Mouse (Mus musculus) cerebellum, postnatal 25 days (tissue): ENCODE results near the gene Fam107b.

Experiments used
- DNase-seq, 2 experiments: peaks; one replicate each; pipeline ENCODE4 v3.0.0; 2021; ENCODE audit warnings: mixed read lengths in 2 of 2

Fam107b gene

DNA sequence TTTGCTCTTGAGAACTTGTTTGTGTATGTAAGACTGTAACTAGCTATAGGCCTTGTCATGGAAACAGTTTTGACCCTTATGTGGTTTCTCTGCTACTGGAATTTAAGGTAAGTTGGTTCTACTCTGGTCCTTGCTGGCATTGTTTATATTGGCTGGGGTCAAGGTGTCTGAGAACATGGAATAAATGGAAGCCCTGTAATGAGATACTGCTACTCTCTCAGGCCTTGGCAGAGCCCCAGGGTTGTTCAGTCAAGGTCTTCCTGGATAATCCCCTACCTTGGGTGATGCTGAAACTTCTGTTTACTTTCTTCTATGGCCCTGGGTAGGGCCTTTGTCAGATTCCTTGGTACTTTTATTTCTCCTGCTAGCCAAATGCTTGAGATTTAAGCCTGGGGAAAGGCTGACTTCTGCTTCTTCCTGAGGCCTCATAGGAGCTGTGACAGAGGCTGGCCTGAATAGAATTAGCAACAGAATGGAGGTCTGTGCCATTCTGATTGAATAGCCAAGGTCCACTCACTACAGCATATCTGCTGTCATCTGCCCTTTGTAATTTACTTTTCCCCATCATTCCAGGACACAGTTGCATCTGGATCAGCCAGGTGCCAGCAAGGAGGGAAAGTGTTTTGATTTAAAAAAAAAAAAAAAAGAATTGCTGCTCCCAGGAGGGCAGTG lies 217.6 kb downstream of the Fam107b start:
- DNase-seq: no peak

DNA sequence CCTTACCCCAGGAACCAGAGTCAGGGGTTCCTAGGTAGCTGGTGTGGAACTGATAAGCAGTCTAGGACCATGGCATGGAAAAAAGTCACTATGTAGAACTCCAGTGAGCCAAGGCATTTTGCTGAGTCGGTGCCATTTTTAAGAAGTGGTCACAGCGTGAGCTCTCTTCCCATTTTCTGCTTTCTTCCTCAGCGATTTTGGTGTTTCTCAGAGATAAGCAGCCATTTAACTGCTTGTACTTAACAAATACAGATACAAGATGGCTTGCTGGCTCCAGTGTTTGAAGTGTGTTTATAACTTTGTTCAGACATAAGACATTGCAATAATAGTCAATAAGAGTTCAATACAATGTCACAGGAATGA lies 218.1 kb downstream of the Fam107b start:
- DNase-seq: no peak

DNA sequence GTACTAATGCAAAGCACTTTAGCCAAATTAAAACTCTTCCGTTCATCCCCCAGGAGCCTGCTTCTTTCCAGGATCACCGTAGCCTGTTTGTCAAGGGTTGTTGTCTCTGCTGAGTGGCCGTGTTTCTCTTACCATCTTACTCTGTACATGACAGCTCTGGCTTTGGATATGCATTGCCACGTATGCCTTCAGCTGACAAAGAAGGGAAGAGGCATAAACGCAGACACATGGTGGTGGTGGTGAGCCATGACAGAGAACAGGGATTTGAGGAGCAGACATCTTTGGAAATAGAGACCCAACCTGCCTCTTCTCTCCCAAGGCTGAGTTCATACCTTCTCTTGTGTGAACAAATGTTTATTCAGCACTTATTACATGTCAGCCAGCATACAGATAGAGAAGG lies 226.3 kb downstream of the Fam107b start:
- DNase-seq: no peak

GRCm38 (mm10) chr2:3799767-3800554 lies 229.7 kb downstream of the Fam107b start:
- peak; percentile 55 to 70 for DNase-seq

DNA sequence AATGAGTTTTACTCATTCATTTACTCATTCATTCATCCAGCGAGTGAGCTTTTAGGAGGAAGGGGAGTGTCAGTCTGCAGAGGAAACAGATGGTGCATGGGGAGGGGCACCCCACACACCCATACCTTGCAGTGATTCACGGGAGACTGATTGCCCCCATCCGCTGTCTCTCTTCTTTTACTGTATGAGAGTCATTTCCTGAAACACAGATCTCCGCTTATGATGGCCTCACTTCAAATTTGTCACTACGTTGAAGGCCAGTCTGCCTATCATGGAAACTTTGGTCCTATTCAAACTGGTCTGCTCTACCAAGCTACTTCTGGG lies 230.2 kb downstream of the Fam107b start:
- DNase-seq: no peak

GRCm38 (mm10) chr2:3805742-3806141 lies 235.5 kb downstream of the Fam107b start:
- no peak for DNase-seq

- DNase-seq: no peak
These were observed 240.0 kb downstream of the Fam107b start for GRCm38 (mm10) chr2:3810321-3810720.

DNA sequence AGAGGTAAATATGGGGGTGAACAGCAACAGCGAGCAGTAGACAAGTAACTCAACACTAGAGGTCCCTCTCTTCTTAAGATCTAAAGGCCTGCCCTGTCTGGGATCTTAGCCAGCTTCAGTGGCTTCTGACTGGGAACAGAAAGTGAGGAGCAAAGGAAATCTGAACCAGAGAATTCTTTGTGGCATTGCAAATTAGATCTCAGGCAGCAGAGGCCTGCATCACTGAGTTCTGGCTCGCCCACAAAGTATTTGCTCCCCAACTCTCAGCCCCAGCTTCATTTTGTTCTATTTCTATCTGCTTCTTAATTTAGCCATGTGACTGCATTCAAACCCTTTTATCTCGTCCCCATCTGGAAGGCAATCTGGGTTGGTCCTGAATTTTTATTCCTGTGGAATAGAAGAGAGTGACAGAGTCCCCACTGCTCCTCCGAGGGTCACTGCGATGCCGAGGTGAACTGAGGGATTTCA lies 245.9 kb downstream of the Fam107b start:
- peak; percentile 60 to 78 for DNase-seq

GRCm38 (mm10) chr2:3817626-3818025 lies 247.3 kb downstream of the Fam107b start:
- peak; percentile 11 to 12 for DNase-seq

DNA sequence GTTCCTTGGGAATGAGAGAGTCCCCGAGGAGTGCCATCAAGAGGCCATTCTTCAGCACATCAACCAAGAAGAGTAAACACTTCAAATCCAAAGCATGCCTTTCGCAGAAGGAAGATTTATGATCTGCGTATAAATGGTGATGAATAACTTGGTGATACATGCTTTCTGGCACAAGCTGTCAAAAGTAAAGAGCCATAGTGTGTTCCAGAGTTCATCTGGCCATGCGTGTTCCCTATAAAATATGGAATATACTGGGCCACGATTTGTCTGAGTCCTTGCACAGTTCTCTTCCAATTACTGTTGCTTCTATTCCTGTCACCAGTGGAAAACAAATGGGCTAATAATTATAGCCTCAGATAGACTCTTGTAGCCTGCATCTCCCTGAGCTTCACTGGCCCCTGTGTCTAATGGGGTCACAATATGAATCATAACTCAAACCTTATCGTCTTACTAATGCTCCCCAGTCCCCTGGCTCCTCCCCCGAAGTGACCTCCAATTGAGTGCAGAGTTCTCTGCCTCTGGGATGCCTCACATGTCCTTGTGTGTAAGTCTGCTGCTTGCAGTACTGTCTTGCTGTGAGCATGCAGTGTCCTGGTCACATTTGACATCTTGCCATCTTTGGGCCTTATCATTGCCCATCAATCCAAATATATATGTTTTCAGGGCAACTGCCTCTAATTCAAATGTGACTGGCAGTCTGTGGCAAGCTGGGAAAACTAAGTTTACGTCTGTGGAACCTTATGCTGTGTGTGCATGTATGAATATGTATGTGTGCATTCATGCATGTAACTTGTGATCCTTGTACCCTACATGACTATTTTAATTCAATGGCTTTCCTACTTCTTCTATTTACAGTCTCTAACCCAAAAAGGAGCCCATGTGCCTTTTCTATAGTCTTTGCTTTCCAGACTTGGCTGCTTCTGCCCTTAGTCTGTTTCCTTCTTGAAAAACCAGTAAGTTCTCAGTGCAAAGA lies 252.5 kb downstream of the Fam107b start:
- DNase-seq: no peak
